Mouse (Mus musculus): Measurements from ENCODE around the gene Mesp1. TPM values are rescaled to one million over a fixed set of nuclear protein-coding genes. Genes with fewer than 3 reads are reported as not detected.

Mesp1 gene
- total and polyA plus RNA-seq, 2 experiments from 2014 or later, result not detected

- Histone ChIP-seq H3K4me1 (ENCODE audit: control insufficient read depth, insufficient read depth) (0 out of 2 replicates have a peak, but pooled peaks cover 6% of the 10 kb centered on the region), H3K27ac (ENCODE audit: low read depth) (peak overlapping the region; percentile 40), H3K36me3 (replicated peaks; ENCODE audit: control insufficient read depth, insufficient read depth, low read length) (no peaks in the 10 kb centered on the region), H3K4me3 (ENCODE audit: low read depth, low read length) (peak overlapping the region; percentile 39), H3K9ac (replicated peaks; ENCODE audit: low read depth, low read length) (peak overlapping the region; percentile 47; the same call in 1 of the 2 replicates), H3K27me3 (ENCODE audit: control insufficient read depth, insufficient read depth, low read length) (no peaks in the 10 kb centered on the region), H3K4me2 (ENCODE audit: low read depth, low read length) (peak overlapping the region; percentile 66), H3K9me3 (replicated peaks; ENCODE audit: control insufficient read depth, low read length) (no peaks in the 10 kb centered on the region)
- 23% methylated on average over 16 of the region's 16 CpGs for WGBS
- DNase-seq (ENCODE audit: low spot score) (peak; percentile 72), ATAC-seq (ENCODE audit: insufficient read depth, low read depth) (peak; percentile 82)
- TF ChIP-seq CTCF (IDR thresholded peaks at IDR 0.05; ENCODE audit: low read depth) (peak; percentile 90), EP300 (IDR thresholded peaks at IDR 0.05; ENCODE audit: low read depth) (no peak)
Measured at GRCm38 (mm10) chr7:79780647-79781626, 12.7 kb downstream of the Mesp1 start.

DNA sequence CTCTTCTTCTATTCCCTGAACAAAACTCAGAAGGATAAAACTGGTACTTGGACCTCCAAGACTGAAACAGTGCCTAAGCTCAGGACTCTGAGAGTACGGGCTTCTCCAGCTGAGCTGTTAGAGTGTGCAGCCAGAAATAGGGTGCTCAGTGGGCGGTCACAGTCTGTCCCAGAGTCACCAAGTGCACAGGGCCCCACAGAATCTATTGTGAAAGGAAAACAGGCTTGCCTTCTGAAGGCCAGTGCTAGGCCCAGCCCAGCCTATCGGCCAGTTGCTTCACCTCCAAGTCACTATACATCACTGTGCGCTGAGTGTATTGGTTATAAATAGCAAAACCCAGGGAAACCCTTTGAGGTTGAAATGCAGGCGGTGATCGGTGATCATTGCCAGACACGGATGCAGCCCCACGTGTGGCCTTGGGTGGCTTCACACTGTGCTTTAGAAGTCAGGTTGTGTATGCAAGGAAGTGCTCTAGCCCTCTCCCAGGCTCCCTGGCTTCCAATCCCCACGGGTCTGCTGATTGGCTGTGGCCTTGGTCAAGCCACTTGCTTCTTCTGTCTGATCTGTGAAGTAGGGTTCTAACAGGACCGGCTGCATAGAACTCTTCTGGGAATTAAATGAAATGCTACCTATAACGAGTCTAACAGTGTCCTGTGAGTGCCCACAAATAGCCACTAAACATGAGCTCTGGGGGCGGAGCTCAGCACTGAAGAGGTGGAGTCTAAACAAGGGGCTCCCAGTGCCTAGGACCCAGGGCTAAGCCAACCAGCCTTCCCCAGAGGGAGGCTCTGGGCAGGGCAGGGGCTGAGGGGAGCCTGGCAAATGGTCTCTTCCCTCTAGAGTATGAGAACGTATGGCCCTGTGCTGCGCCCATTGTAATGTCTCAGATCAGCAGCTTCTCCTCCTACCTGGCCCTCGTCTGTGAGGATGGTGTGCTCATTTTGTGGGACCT lies 21.8 kb downstream of the Mesp1 start:
- no peaks in the 10 kb centered on the region for H3K27me3 ChIP-seq (ENCODE audit: control insufficient read depth, insufficient read depth, low read length)
- peaks cover 11% of the 10 kb centered on the region; the same call in 1 of the 2 replicates for H3K4me1 ChIP-seq (ENCODE audit: control insufficient read depth, insufficient read depth)
- TF ChIP-seq EP300 (IDR thresholded peaks at IDR 0.05; ENCODE audit: low read depth) (no peak), CTCF (IDR thresholded peaks at IDR 0.05; ENCODE audit: low read depth) (no peak)
- no peaks in the 10 kb centered on the region for H3K9me3 ChIP-seq (replicated peaks; ENCODE audit: control insufficient read depth, low read length)
- H3K36me3 ChIP-seq (replicated peaks; ENCODE audit: control insufficient read depth, insufficient read depth, low read length), result no peaks in the 10 kb centered on the region
- WGBS, result 33% methylated on average over 15 of the region's 15 CpGs
- H3K4me3 ChIP-seq (ENCODE audit: low read depth, low read length), result no peak overlapping the region
- peak; percentile 58 for DNase-seq (ENCODE audit: low spot score)
- H3K9ac ChIP-seq (replicated peaks; ENCODE audit: low read depth, low read length), result 0 out of 2 replicates have a peak overlapping the region, but pooled peaks have one; percentile 20
- peak overlapping the region; percentile 47 for H3K27ac ChIP-seq (ENCODE audit: low read depth)
- ATAC-seq (ENCODE audit: insufficient read depth, low read depth), result peak; percentile 84
- H3K4me2 ChIP-seq (ENCODE audit: low read depth, low read length), result no peak overlapping the region

DNA sequence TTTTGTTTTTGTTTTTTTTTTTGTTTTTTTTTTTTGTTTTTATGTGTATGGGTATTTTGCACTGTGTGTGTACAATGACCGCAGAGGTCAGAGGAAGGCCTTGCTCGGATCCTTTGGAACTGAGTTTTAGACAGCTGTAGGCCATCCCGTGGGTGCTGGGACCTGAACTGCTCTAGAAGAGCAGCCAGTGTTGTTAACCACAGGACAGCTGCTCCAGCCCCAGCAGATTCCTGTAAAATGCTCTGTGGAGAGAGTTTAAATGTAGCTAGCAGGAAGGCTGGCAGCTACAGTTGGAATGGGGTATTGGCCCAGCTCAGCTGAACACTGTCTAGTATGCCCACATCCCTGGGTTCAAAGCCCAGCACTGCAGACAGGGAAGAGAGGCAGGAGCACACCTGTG lies 23.9 kb downstream of the Mesp1 start:
- H3K36me3 ChIP-seq (replicated peaks; ENCODE audit: control insufficient read depth, insufficient read depth, low read length), result no peaks in the 10 kb centered on the region
- ATAC-seq (ENCODE audit: insufficient read depth, low read depth), result no peak
- no peak overlapping the region for H3K27ac ChIP-seq (ENCODE audit: low read depth)
- TF ChIP-seq CTCF (IDR thresholded peaks at IDR 0.05; ENCODE audit: low read depth) (no peak), EP300 (IDR thresholded peaks at IDR 0.05; ENCODE audit: low read depth) (no peak)
- H3K27me3 ChIP-seq (ENCODE audit: control insufficient read depth, insufficient read depth, low read length), result no peaks in the 10 kb centered on the region
- WGBS, result 79% methylated on average over 3 of the region's 3 CpGs
- no peak for DNase-seq (ENCODE audit: low spot score)
- H3K9me3 ChIP-seq (replicated peaks; ENCODE audit: control insufficient read depth, low read length), result no peaks in the 10 kb centered on the region
- no peak overlapping the region for H3K4me2 ChIP-seq (ENCODE audit: low read depth, low read length)
- H3K9ac ChIP-seq (replicated peaks; ENCODE audit: low read depth, low read length), result no peak overlapping the region
- peaks cover 11% of the 10 kb centered on the region; the same call in 1 of the 2 replicates for H3K4me1 ChIP-seq (ENCODE audit: control insufficient read depth, insufficient read depth)
- no peak overlapping the region for H3K4me3 ChIP-seq (ENCODE audit: low read depth, low read length)

GRCm38 (mm10) chr7:79765991-79766390 lies 27.6 kb downstream of the Mesp1 start:
- no peak for TF ChIP-seq EP300 (IDR thresholded peaks at IDR 0.05; ENCODE audit: low read depth)

DNA sequence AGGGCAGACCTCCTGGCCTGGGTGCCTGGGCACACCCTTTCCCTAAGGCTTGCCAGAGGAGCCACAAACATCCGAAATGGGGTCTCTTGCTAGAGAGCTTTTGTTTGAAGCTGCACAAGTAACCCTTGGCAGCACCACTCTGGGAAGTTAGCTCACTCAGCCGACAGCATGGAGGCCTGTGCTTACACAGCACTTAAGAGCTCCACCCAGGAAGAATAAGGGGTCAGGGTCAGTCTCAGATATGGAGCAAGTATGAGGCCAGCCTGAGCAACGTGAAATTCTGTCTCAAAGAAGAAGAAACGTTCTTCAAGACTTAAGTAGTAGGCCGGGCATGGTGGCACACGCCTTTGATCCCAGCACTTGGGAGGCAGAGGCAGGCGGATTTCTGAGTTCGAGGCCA lies 31.5 kb downstream of the Mesp1 start:
- Histone ChIP-seq H3K4me1 (ENCODE audit: control insufficient read depth, insufficient read depth) (no peaks in the 10 kb centered on the region), H3K4me2 (ENCODE audit: low read depth, low read length) (no peak overlapping the region), H3K36me3 (replicated peaks; ENCODE audit: control insufficient read depth, insufficient read depth, low read length) (no peaks in the 10 kb centered on the region), H3K9me3 (replicated peaks; ENCODE audit: control insufficient read depth, low read length) (no peaks in the 10 kb centered on the region), H3K27ac (ENCODE audit: low read depth) (no peak overlapping the region), H3K27me3 (ENCODE audit: control insufficient read depth, insufficient read depth, low read length) (no peaks in the 10 kb centered on the region), H3K4me3 (ENCODE audit: low read depth, low read length) (no peak overlapping the region), H3K9ac (replicated peaks; ENCODE audit: low read depth, low read length) (no peak overlapping the region)
- 72% methylated on average over 8 of the region's 8 CpGs for WGBS
- TF ChIP-seq CTCF (IDR thresholded peaks at IDR 0.05; ENCODE audit: low read depth) (no peak), EP300 (IDR thresholded peaks at IDR 0.05; ENCODE audit: low read depth) (no peak)
- ATAC-seq (ENCODE audit: insufficient read depth, low read depth) (no peak), DNase-seq (ENCODE audit: low spot score) (no peak)

More at GRCm38 (mm10) chr7:79765991-79766390, 27.6 kb downstream of the Mesp1 start:
- Histone ChIP-seq H3K9ac (replicated peaks; ENCODE audit: low read depth, low read length) (no peak overlapping the region), H3K27ac (ENCODE audit: low read depth) (no peak overlapping the region), H3K36me3 (replicated peaks; ENCODE audit: control insufficient read depth, insufficient read depth, low read length) (no peaks in the 10 kb centered on the region), H3K4me3 (ENCODE audit: low read depth, low read length) (no peak overlapping the region), H3K27me3 (ENCODE audit: control insufficient read depth, insufficient read depth, low read length) (no peaks in the 10 kb centered on the region), H3K9me3 (replicated peaks; ENCODE audit: control insufficient read depth, low read length) (no peaks in the 10 kb centered on the region), H3K4me1 (ENCODE audit: control insufficient read depth, insufficient read depth) (no peaks in the 10 kb centered on the region), H3K4me2 (ENCODE audit: low read depth, low read length) (no peak overlapping the region)
- no peak for ATAC-seq (ENCODE audit: insufficient read depth, low read depth)
- DNase-seq (ENCODE audit: low spot score), result no peak
- WGBS, result 50% methylated on average over 1 of the region's 1 CpGs
